Mouse (Mus musculus) kidney, embryonic 16.5 days (tissue): ENCODE measurements at regions not wholly inside any gene's neighbourhood (a gene's known extent, or its start where the extent isn't known, plus 50 kb on each side); places are given as distances from the start of the nearest gene placed in this dataset.
A peak's percentile ranks its signal among the peaks of the same experiment; 100 is the strongest.

Experiments used
- ATAC-seq: fragments of 200-750 bp; cut with Nextera tagmentation; 2 replicates; pipeline ENCODE4 v1.8.0; 2017; ENCODE audit warnings: moderate TSS enrichment; ENCODE audit not compliant: low FRiP score, low TSS enrichment
- H3K27ac ChIP-seq: fragments of 300-500 bp; sonication (generic); 2 replicates; pipeline ENCODE4 v1.5.1; 2014; ENCODE audit warnings: low read length
- H3K27me3 ChIP-seq: fragments of 300-500 bp; sonication (generic); 2 replicates; pipeline ENCODE4 v1.6.1; 2014; ENCODE audit warnings: low read length, control low read depth, mixed read lengths; ENCODE audit not compliant: insufficient read depth
- H3K36me3 ChIP-seq: fragments of 300-500 bp; sonication (generic); 2 replicates; pipeline ENCODE4 v1.6.1; 2014; ENCODE audit warnings: low read length, control low read depth, mixed read lengths; ENCODE audit not compliant: insufficient read depth
- H3K4me1 ChIP-seq: fragments of 300-500 bp; sonication (generic); 2 replicates; pipeline ENCODE4 v1.6.1; 2014; ENCODE audit warnings: low read length, control low read depth, mixed read lengths; ENCODE audit not compliant: insufficient read depth
- H3K4me2 ChIP-seq: fragments of 300-500 bp; sonication (generic); replicated peaks from 2 replicates; pipeline ENCODE4 v1.6.1; 2014; ENCODE audit warnings: low read depth, low read length
- H3K4me3 ChIP-seq: fragments of 300-500 bp; sonication (generic); 2 replicates; pipeline ENCODE4 v1.5.1; 2014; ENCODE audit warnings: mild to moderate bottlenecking, low read length
- H3K9ac ChIP-seq: fragments of 300-500 bp; sonication (generic); replicated peaks from 2 replicates; pipeline ENCODE4 v1.6.1; 2014; ENCODE audit warnings: low read length
- H3K9me3 ChIP-seq: fragments of 300-500 bp; sonication (generic); 2 replicates; pipeline ENCODE4 v1.6.1; 2016; ENCODE audit warnings: low read length, control low read depth
- WGBS: fragments of 180-500 bp; shearing (Covaris S2); extraction: QIAGEN DNeasy Blood & Tissue Kit; methylation state at CpG from one replicate; pipeline ENCODE4 v1.1.7; 2014; 5-methylcytosine and 5-hydroxymethylcytosine counted together

- Histone ChIP-seq H3K36me3 (no peaks in the 10 kb centered on the region), H3K4me3 (no peak overlapping the region), H3K4me2 (no peak overlapping the region), H3K27ac (no peak overlapping the region), H3K9me3 (no peaks in the 10 kb centered on the region), H3K27me3 (no peaks in the 10 kb centered on the region), H3K9ac (no peak overlapping the region), H3K4me1 (no peaks in the 10 kb centered on the region)
- WGBS = 74% methylated on average over 5 of the region's 5 CpGs
- no peak for ATAC-seq
Observed at GRCm38 (mm10) chr3:131056893-131057660, 53.2 kb upstream of the Lef1 start.

DNA sequence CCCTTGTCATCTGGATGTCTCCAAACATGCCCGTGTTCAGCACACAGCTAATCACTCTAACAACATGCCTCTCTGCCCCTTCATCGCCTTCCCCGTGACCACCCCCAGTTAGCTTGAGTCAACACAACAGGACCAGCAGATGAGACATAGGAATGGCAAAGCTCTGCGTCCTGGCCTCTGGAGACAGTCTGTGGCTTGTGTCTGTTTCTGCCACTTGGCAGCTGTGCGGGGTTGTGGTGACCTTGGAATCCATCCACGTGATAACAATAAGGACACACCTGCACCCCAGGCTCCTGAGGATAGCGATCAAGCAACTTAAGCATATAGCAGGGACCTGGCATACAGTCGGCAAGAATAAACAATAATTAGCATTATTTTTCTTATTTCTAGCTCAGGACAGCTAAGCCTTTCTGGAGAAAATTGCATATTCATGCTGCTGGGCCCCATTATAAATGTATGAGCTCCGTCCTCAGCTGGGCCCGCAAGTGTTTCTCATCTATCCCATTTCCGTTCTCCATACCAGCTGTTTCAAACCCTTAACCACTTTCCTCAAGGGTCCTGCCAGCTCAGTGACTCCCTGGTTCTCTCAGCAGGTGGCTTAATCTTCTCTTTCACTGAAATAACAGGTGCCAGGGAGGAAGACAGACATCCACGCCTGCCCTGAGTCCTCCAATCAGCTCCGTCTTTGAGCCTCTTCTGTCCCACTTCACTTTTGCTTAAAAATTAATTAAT lies 55.9 kb upstream of the Lef1 start:
- H3K27me3 ChIP-seq = no peaks in the 10 kb centered on the region
- H3K9me3 ChIP-seq = 0 out of 2 replicates have a peak, but pooled peaks cover 5% of the 10 kb centered on the region
- ATAC-seq = no peak
- no peak overlapping the region for H3K4me2 ChIP-seq
- H3K27ac ChIP-seq = no peak overlapping the region
- H3K36me3 ChIP-seq = no peaks in the 10 kb centered on the region
- no peak overlapping the region for H3K9ac ChIP-seq
- H3K4me3 ChIP-seq = no peak overlapping the region
- no peaks in the 10 kb centered on the region for H3K4me1 ChIP-seq
- 88% methylated on average over 13 of the region's 13 CpGs for WGBS

GRCm38 (mm10) chr3:131047716-131048115 lies 62.6 kb upstream of the Lef1 start:
- Histone ChIP-seq H3K27me3 (no peaks in the 10 kb centered on the region), H3K9ac (no peak overlapping the region), H3K36me3 (no peaks in the 10 kb centered on the region), H3K9me3 (0 out of 2 replicates have a peak, but pooled peaks cover 5% of the 10 kb centered on the region), H3K27ac (no peak overlapping the region), H3K4me1 (no peaks in the 10 kb centered on the region), H3K4me2 (no peak overlapping the region), H3K4me3 (no peak overlapping the region)
- ATAC-seq = no peak
- WGBS = 74% methylated on average over 3 of the region's 3 CpGs

DNA sequence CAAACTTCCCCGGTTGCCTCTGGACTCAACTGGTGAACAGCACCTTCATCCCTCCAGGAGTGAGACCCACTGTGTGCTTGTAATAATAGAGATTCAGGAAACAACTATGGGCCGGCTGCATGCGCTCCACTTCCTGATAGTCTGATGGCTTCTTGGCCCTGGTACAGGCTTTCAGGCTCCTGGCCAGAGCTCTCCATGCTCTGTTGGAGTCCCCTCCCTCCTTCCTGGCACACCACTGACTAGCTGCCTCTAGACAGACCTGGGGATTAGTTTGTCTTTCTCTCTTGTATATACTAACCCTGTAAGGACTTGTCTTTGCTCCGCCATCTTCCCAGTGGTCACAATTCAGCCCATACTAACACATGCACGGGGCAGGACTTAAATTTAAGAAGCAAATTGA lies 63.9 kb upstream of the Lef1 start:
- Histone ChIP-seq H3K9ac (no peak overlapping the region), H3K36me3 (no peaks in the 10 kb centered on the region), H3K27ac (no peak overlapping the region), H3K4me2 (no peak overlapping the region), H3K9me3 (0 out of 2 replicates have a peak, but pooled peaks cover 5% of the 10 kb centered on the region), H3K4me3 (no peak overlapping the region), H3K27me3 (no peaks in the 10 kb centered on the region), H3K4me1 (no peaks in the 10 kb centered on the region)
- ATAC-seq = no peak
- 84% methylated on average over 5 of the region's 5 CpGs for WGBS

DNA sequence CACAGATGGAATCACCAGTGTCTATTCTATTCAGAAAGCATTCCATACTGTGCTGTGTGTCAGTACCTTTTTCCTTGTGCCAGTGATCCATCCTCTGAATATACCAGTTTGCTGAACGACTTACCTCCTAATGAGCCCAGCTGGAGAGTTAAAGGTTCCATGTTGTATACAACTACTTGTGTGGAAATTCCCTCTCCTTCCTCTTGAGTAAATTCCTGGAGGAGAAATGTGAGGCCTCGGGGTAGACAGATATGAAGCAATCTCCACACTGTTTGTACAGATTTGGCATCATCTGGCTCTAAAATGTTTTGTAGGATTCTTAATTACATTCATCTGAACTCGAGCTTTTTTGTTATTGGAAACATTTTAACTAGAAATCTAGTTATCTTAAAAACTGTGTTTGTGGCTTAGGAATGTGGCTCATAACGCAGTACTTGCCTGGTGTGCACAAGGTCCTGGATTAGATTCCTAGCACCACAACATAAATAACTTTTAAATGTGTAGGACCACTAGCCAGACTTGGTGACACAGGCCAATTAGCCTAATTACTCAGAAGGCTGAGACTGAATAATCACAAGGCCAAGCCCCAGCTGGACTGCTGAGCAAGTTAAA lies 70.0 kb upstream of the Lef1 start:
- 68% methylated on average over 4 of the region's 4 CpGs for WGBS
- Histone ChIP-seq H3K9ac (no peak overlapping the region), H3K36me3 (no peaks in the 10 kb centered on the region), H3K4me2 (no peak overlapping the region), H3K4me1 (no peaks in the 10 kb centered on the region), H3K27ac (no peak overlapping the region), H3K9me3 (no peaks in the 10 kb centered on the region), H3K27me3 (no peaks in the 10 kb centered on the region), H3K4me3 (no peak overlapping the region)
- ATAC-seq = no peak

GRCm38 (mm10) chr3:131037095-131037494 lies 73.2 kb upstream of the Lef1 start:
- H3K4me1 ChIP-seq = no peaks in the 10 kb centered on the region
- 92% methylated on average over 5 of the region's 5 CpGs for WGBS
- H3K9me3 ChIP-seq = no peaks in the 10 kb centered on the region
- no peaks in the 10 kb centered on the region for H3K36me3 ChIP-seq
- H3K9ac ChIP-seq = no peak overlapping the region
- no peak overlapping the region for H3K4me2 ChIP-seq
- no peaks in the 10 kb centered on the region for H3K27me3 ChIP-seq
- H3K4me3 ChIP-seq = no peak overlapping the region
- no peak overlapping the region for H3K27ac ChIP-seq
- no peak for ATAC-seq

- H3K27ac ChIP-seq = no peak overlapping the region
- no peaks in the 10 kb centered on the region for H3K27me3 ChIP-seq
- ATAC-seq = no peak
- H3K4me2 ChIP-seq = no peak overlapping the region
- H3K4me3 ChIP-seq = no peak overlapping the region
- no peaks in the 10 kb centered on the region for H3K4me1 ChIP-seq
- WGBS = 65% methylated on average over 5 of the region's 5 CpGs
- no peak overlapping the region for H3K9ac ChIP-seq
- H3K36me3 ChIP-seq = no peaks in the 10 kb centered on the region
- no peaks in the 10 kb centered on the region for H3K9me3 ChIP-seq
Observed at GRCm38 (mm10) chr3:131034774-131035173, 75.5 kb upstream of the Lef1 start.

- no peak for ATAC-seq
- Histone ChIP-seq H3K27me3 (no peaks in the 10 kb centered on the region), H3K9ac (no peak overlapping the region), H3K9me3 (no peaks in the 10 kb centered on the region), H3K27ac (no peak overlapping the region), H3K4me3 (no peak overlapping the region), H3K36me3 (no peaks in the 10 kb centered on the region), H3K4me2 (no peak overlapping the region), H3K4me1 (no peaks in the 10 kb centered on the region)
- 89% methylated on average over 7 of the region's 7 CpGs for WGBS
Observed at GRCm38 (mm10) chr3:131026336-131026735, 83.9 kb upstream of the Lef1 start.

- Histone ChIP-seq H3K9ac (peak overlapping the region; percentile 60), H3K4me2 (peak overlapping the region; percentile 64), H3K27ac (peak overlapping the region; percentile 58), H3K9me3 (no peaks in the 10 kb centered on the region), H3K4me3 (peak overlapping the region; percentile 42), H3K27me3 (no peaks in the 10 kb centered on the region), H3K36me3 (no peaks in the 10 kb centered on the region), H3K4me1 (peaks cover 12% of the 10 kb centered on the region)
- 10% methylated on average over 23 of the region's 23 CpGs for WGBS
- ATAC-seq = peak; percentile 80
Observed at GRCm38 (mm10) chr3:131019163-131019956, 90.9 kb upstream of the Lef1 start.
